Mouse (Mus musculus) neural tube, postnatal 0 days (tissue): ENCODE data around the gene Olfr132. TPM values are rescaled to one million over a fixed set of nuclear protein-coding genes. Genes with fewer than 3 reads are reported as not detected.

Experiments
- polyA plus RNA-seq: library from polyadenylated mRNA; unstranded; fragments of >200 nt; fragmentation: Nextera tagmentation; extraction: Ambion mirVana; gene quantifications from 2 replicates; pipeline ENCODE4 v1.2.1, GENCODE M21; 2015

Olfr132 gene
- not detected in 2 replicates for polyA plus RNA-seq

DNA sequence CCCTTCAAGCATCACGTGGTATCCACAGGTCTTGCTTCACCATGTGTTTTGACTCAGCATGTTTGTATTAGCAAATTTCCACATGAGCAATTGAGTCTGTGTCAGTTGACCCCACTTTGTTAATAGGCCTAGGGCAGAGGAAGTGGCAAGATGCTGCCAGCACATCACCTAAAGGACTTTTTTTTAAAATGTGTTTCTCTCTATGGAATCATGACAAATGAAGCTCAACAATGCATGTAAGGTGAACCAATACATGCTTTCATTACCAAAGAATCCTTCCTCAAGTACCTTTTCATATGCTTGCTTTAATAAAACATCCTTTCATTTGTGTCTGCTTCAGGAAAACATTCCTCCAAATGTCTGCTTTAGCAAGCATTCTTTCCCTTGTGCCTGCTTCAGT lies at the start of gene Olfr132:
Gene Olfr132, minus strand, starts transcription at position 101 of the 400 bp plus-strand sequence.

DNA sequence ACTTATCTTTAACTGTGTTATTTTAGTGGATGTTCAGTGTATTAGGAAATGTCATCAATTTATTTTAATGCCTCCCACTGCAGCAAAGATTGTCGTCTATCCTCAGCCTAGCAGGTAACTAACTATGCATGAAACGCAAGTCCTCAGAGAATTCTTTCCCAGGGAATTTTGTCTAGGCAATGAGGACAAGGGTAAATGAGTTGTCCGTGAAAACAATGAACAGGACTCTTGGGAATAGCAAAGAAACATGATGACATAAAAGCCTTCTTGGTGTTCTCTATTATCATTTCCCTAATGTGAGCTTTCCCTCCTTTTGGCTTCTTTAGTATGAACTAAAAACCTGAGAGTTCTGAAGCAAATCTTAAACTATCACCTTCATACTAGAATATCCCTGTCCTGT lies 36.8 kb upstream of the Olfr132 start, which contains the start of gene Olfr134:
Gene Olfr134, plus strand, starts transcription at position 301 of the 400 bp plus-strand sequence.

GRCm38 (mm10) chr17:38144981-38145380 lies 10.7 kb upstream of the Olfr132 start, which contains the start of gene Olfr133:
Gene Olfr133, plus strand, starts transcription at chr17:38145281.

GRCm38 (mm10) chr17:38088593-38088992 lies 45.7 kb downstream of the Olfr132 start, which contains the start of gene Olfr131:
Gene Olfr131, minus strand, starts transcription at chr17:38088693.

Other genes with a start within 250 kb of the Olfr132 start
- gene Olfr127, start 234.1 kb downstream of the Olfr132 start, polyA plus RNA-seq = not detected in 2 replicates
- gene Olfr128, start 214.0 kb downstream of the Olfr132 start, polyA plus RNA-seq = not detected in 2 replicates
- gene Olfr761, start 181.4 kb downstream of the Olfr132 start, polyA plus RNA-seq = not detected in 2 replicates
- not detected in 2 replicates for gene Olfr129, start 74.4 kb downstream of the Olfr132 start, polyA plus RNA-seq
- gene Olfr130, start 70.6 kb downstream of the Olfr132 start, polyA plus RNA-seq = not detected in 2 replicates
- gene Olfr131, start 45.8 kb downstream of the Olfr132 start, polyA plus RNA-seq = not detected in 2 replicates
- gene Olfr133, start 10.8 kb upstream of the Olfr132 start, polyA plus RNA-seq = not detected in 2 replicates
- gene Olfr134, start 36.9 kb upstream of the Olfr132 start, polyA plus RNA-seq = not detected in 2 replicates
- not detected in 2 replicates for gene Olfr135, start 69.8 kb upstream of the Olfr132 start, polyA plus RNA-seq
- gene Olfr138, start 126.5 kb upstream of the Olfr132 start, polyA plus RNA-seq = not detected in 2 replicates
- not detected in 2 replicates for gene Olfr137, start 173.0 kb upstream of the Olfr132 start, polyA plus RNA-seq
- gene Olfr136, start 195.3 kb upstream of the Olfr132 start, polyA plus RNA-seq = not detected in 2 replicates